Mouse (Mus musculus) intestine, postnatal 0 days (tissue): ENCODE results near the gene H2al1b. TPM values are rescaled to one million over a fixed set of nuclear protein-coding genes. Genes with fewer than 3 reads are reported as not detected.
"Not testable (repeated sequence)": the region's sequence is repeated elsewhere in the genome, so short reads cannot be mapped to it uniquely, and the experiment has no call there.

Experiments
- ATAC-seq: fragments of 200-750 bp; cut with Nextera tagmentation; 2 replicates; pipeline ENCODE4 v1.8.0; 2017; ENCODE audit warnings: mild to moderate bottlenecking, moderate TSS enrichment, moderate library complexity
- H3K27ac ChIP-seq: fragments of 300-500 bp; sonication (generic); 2 replicates; pipeline ENCODE4 v1.5.1; 2014; ENCODE audit warnings: mild to moderate bottlenecking, low read depth, low read length, moderate library complexity
- H3K27me3 ChIP-seq: fragments of 300-500 bp; sonication (generic); replicated peaks from 2 replicates; pipeline ENCODE4 v1.6.1; 2014; ENCODE audit warnings: low read length, mixed read lengths; ENCODE audit not compliant: control insufficient read depth, insufficient read depth
- H3K36me3 ChIP-seq: fragments of 300-500 bp; sonication (generic); 2 replicates; pipeline ENCODE4 v1.6.1; 2014; ENCODE audit warnings: mild to moderate bottlenecking, moderate library complexity; ENCODE audit not compliant: control insufficient read depth, insufficient read depth
- H3K4me1 ChIP-seq: fragments of 300-500 bp; sonication (generic); replicated peaks from 2 replicates; pipeline ENCODE4 v1.6.1; 2014; ENCODE audit warnings: antibody characterized with exemption, low read length, mixed read lengths; ENCODE audit not compliant: control insufficient read depth, insufficient read depth
- H3K4me2 ChIP-seq: fragments of 300-500 bp; sonication (generic); replicated peaks from 2 replicates; pipeline ENCODE4 v1.6.1; 2014; ENCODE audit warnings: low read depth, mild to moderate bottlenecking, moderate library complexity
- H3K4me3 ChIP-seq: fragments of 300-500 bp; sonication (generic); 2 replicates; pipeline ENCODE4 v1.5.1; 2014; ENCODE audit warnings: low read depth, low read length
- H3K9ac ChIP-seq: fragments of 300-500 bp; sonication (generic); 2 replicates; pipeline ENCODE4 v1.6.1; 2014; ENCODE audit warnings: mild to moderate bottlenecking, low read depth, low read length
- H3K9me3 ChIP-seq: fragments of 300-500 bp; sonication (generic); 2 replicates; pipeline ENCODE4 v1.6.1; 2016; ENCODE audit warnings: mixed run types; ENCODE audit not compliant: control insufficient read depth
- CTCF ChIP-seq: sonication (generic); IDR thresholded peaks from 2 replicates; pipeline ENCODE4 v1.5.1; 2016; ENCODE audit warnings: low read depth, mild to moderate bottlenecking, control low read depth, antibody characterized with exemption, moderate library complexity
- WGBS: fragments of 180-500 bp; shearing (Covaris S2); extraction: QIAGEN DNeasy Blood & Tissue Kit; methylation state at CpG from one replicate; pipeline ENCODE4 v1.1.7; 2014; 5-methylcytosine and 5-hydroxymethylcytosine counted together
- polyA plus RNA-seq: library from polyadenylated mRNA; unstranded; fragments of >200 nt; fragmentation: Nextera tagmentation; extraction: Ambion mirVana; gene quantifications from 2 replicates; pipeline ENCODE4 v1.2.1, GENCODE M21; 2015

H2al1b gene
- polyA plus RNA-seq, 1 experiment from 2014 or later, result not detected

DNA sequence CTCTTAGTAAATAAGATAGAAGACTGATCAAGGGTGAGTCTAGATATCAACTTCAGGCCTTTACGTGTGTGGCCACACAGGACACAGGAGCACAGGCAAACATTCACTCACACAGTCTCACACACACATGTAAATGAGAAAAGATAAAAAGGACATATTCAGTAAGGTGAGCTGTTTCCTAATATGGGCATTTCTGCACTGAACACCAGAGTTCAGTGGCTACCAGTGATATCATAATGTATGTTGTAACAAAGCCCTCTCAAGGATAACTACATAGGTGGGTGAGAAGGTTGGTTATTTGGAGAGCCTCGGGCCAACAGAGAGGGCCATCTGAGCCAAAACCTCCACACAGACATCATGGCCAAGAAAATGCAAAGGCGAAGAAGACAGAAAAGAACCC is 9.4 kb downstream of the H2al1b start, which contains the start of gene H2al1e:
TSS of gene H2al1e (plus strand) at position 301 of the 400 bp plus-strand sequence.
- not testable (repeated sequence) for H3K4me3 ChIP-seq, H3K4me1 ChIP-seq, H3K27me3 ChIP-seq, H3K27ac ChIP-seq, H3K4me2 ChIP-seq, ATAC-seq, H3K9ac ChIP-seq, H3K36me3 ChIP-seq, H3K9me3 ChIP-seq
- no CpG with 5 or more reads among the region's 3 CpGs for WGBS

DNA sequence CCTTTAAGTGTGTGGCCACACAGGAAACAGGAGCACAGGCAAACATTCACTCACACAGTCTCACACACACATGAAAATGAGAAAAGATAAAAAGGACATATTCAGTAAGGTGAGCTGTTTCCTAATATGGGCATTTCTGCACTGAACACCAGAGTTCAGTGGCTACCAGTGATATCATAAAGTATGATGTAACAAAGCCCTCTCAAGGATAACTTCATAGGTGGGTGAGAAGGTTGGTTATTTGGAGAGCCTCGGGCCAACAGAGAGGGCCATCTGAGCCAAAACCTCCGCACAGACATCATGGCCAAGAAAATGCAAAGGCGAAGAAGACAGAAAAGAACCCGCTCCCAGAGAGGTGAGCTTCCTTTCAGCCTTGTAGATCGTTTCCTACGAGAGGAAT is 12.6 kb downstream of the H2al1b start, which contains the start of gene H2al1f:
TSS of gene H2al1f (plus strand) at position 301 of the 400 bp plus-strand sequence.
- H3K27me3 ChIP-seq, H3K9me3 ChIP-seq, H3K4me2 ChIP-seq, H3K27ac ChIP-seq, H3K36me3 ChIP-seq, ATAC-seq, H3K4me1 ChIP-seq, H3K9ac ChIP-seq, H3K4me3 ChIP-seq: not testable (repeated sequence)
- no CpG with 5 or more reads among the region's 6 CpGs for WGBS

DNA sequence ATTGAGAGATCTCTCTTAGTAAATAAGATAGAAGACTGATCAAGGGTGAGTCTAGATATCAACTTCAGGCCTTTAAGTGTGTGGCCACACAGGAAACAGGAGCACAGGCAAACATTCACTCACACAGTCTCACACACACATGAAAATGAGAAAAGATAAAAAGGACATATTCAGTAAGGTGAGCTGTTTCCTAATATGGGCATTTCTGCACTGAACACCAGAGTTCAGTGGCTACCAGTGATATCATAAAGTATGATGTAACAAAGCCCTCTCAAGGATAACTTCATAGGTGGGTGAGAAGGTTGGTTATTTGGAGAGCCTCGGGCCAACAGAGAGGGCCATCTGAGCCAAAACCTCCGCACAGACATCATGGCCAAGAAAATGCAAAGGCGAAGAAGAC is 15.7 kb downstream of the H2al1b start, which contains the start of gene H2al1g:
TSS of gene H2al1g (plus strand) at position 301 of the 400 bp plus-strand sequence.
- H3K9me3 ChIP-seq, H3K9ac ChIP-seq, H3K27me3 ChIP-seq, H3K36me3 ChIP-seq, H3K4me2 ChIP-seq, H3K4me3 ChIP-seq, ATAC-seq, H3K27ac ChIP-seq, H3K4me1 ChIP-seq: not testable (repeated sequence)
- WGBS, result no CpG with 5 or more reads among the region's 3 CpGs

DNA sequence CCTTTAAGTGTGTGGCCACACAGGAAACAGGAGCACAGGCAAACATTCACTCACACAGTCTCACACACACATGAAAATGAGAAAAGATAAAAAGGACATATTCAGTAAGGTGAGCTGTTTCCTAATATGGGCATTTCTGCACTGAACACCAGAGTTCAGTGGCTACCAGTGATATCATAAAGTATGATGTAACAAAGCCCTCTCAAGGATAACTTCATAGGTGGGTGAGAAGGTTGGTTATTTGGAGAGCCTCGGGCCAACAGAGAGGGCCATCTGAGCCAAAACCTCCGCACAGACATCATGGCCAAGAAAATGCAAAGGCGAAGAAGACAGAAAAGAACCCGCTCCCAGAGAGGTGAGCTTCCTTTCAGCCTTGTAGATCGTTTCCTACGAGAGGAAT is 19.0 kb downstream of the H2al1b start, which contains the start of gene H2al1h:
TSS of gene H2al1h (plus strand) at position 301 of the 400 bp plus-strand sequence.
- H3K27ac ChIP-seq, H3K36me3 ChIP-seq, H3K9me3 ChIP-seq, ATAC-seq, H3K4me3 ChIP-seq, H3K4me1 ChIP-seq, H3K27me3 ChIP-seq, H3K9ac ChIP-seq, H3K4me2 ChIP-seq: not testable (repeated sequence)
- WGBS, result no CpG with 5 or more reads among the region's 6 CpGs

DNA sequence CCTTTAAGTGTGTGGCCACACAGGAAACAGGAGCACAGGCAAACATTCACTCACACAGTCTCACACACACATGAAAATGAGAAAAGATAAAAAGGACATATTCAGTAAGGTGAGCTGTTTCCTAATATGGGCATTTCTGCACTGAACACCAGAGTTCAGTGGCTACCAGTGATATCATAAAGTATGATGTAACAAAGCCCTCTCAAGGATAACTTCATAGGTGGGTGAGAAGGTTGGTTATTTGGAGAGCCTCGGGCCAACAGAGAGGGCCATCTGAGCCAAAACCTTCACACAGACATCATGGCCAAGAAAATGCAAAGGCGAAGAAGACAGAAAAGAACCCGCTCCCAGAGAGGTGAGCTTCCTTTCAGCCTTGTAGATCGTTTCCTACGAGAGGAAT is 22.1 kb downstream of the H2al1b start, which contains the start of gene H2al1i:
TSS of gene H2al1i (plus strand) at position 301 of the 400 bp plus-strand sequence.
- H3K9me3 ChIP-seq, H3K9ac ChIP-seq, ATAC-seq, H3K36me3 ChIP-seq, H3K4me3 ChIP-seq, H3K4me1 ChIP-seq, H3K27ac ChIP-seq, H3K4me2 ChIP-seq, H3K27me3 ChIP-seq: not testable (repeated sequence)
- 100% methylated on average over 3 of the region's 5 CpGs for WGBS

DNA sequence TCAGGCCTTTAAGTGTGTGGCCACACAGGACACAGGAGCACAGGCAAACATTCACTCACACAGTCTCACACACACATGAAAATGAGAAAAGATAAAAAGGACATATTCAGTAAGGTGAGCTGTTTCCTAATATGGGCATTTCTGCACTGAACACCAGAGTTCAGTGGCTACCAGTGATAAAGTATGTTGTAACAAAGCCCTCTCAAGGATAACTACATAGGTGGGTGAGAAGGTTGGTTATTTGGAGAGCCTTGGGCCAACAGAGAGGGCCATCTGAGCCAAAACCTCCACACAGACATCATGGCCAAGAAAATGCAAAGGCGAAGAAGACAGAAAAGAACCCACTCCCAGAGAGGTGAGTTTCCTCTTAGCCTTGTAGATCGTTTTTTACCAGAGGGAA is 25.3 kb downstream of the H2al1b start, which contains the start of gene H2al1j:
TSS of gene H2al1j (plus strand) at position 301 of the 400 bp plus-strand sequence.
- not testable (repeated sequence) for H3K27me3 ChIP-seq, H3K4me3 ChIP-seq, H3K36me3 ChIP-seq, H3K9me3 ChIP-seq, H3K27ac ChIP-seq, H3K9ac ChIP-seq, H3K4me1 ChIP-seq, H3K4me2 ChIP-seq, ATAC-seq
- 85% methylated on average over 2 of the region's 2 CpGs for WGBS

DNA sequence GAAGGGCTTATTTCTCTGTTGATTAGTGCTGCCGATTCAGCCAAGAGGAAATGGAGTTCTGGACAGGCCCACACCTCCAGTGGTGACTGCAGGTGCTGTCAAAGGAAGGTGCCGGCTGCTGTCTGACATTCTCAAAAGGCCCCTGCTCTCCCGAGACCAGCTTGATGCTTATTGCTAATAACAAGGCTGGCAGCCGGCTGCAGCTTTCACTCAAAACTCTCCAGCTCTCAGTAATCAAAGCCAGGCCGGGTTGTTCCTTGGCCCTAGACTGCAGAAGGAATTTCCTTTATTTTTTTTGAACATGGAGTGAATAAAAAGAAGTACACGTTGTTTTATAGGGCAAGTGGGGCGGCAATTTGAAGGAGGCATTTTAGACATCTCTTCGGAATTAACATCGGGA is 43.5 kb downstream of the H2al1b start:
- Histone ChIP-seq H3K9ac (no peak overlapping the region), H3K4me3 (no peak overlapping the region), H3K36me3 (no peaks in the 10 kb centered on the region), H3K27ac (no peak overlapping the region), H3K4me2 (no peak overlapping the region), H3K4me1 (no peaks in the 10 kb centered on the region), H3K27me3 (no peaks in the 10 kb centered on the region), H3K9me3 (no peaks in the 10 kb centered on the region)
- TF ChIP-seq CTCF, result no peak
- WGBS, result 78% methylated on average over 9 of the region's 9 CpGs
- no peak for ATAC-seq
